Mouse (Mus musculus) olfactory bulb, adult 2 months (tissue): ENCODE measurements at regions not wholly inside any gene's neighbourhood (a gene's known extent, or its start where the extent isn't known, plus 50 kb on each side); places are given as distances from the start of the nearest gene placed in this dataset.

Source experiments
- H3K27ac ChIP-seq: fragments of 200-500 bp; 2 replicates; pipeline ENCODE4 v1.5.1; 2012; ENCODE audit warnings: low read depth, low read length; ENCODE audit not compliant: insufficient read depth
- H3K4me1 ChIP-seq: fragments of 200-500 bp; 2 replicates; pipeline ENCODE4 v1.6.1; 2012; ENCODE audit warnings: low read length; ENCODE audit not compliant: control insufficient read depth, insufficient read depth
- H3K4me3 ChIP-seq: fragments of 200-500 bp; 2 replicates; pipeline ENCODE4 v1.5.1; 2012; ENCODE audit warnings: mild to moderate bottlenecking, low read depth, low read length, moderate library complexity; ENCODE audit not compliant: insufficient read depth
- CTCF ChIP-seq: fragments of 200-500 bp; IDR thresholded peaks from 2 replicates; pipeline ENCODE4 v1.5.1; 2012; ENCODE audit warnings: low read depth, mild to moderate bottlenecking, low read length, moderate library complexity; ENCODE audit not compliant: insufficient read depth
- POLR2A ChIP-seq: fragments of 200-500 bp; IDR thresholded peaks from 2 replicates; pipeline ENCODE4 v1.6.1; 2012; ENCODE audit warnings: mild to moderate bottlenecking, low read depth, low read length, moderate library complexity; ENCODE audit not compliant: insufficient read depth
- WGBS: fragments of 180-500 bp; shearing (Covaris S2); methylation state at CpG from one replicate; pipeline ENCODE4 v1.1.7; 2018; 5-methylcytosine and 5-hydroxymethylcytosine counted together

DNA sequence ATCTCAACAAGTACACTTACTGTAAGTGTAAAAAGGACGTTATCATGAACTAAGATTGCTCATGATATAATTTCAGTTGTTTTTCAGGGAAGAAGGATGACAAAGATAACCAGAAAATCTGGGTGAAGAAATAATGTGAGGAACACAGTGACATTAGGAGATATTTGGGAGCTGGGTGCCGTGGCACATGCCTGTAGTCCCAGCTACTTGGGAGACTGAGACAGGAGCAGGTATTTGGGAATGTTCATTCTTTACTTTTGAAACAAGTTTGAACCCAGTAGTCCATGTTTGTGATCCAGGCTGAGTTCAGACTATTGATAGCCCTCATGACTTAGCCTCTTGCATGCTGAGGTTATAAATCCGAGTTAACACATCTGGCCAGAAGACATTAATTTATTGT, 528.2 kb upstream of the Intu start:
- 91% methylated on average over 3 of the region's 3 CpGs for WGBS
- TF ChIP-seq CTCF (no peak), POLR2A (no peak)
- Histone ChIP-seq H3K27ac (no peak overlapping the region), H3K4me1 (no peaks in the 10 kb centered on the region), H3K4me3 (no peak overlapping the region)

DNA sequence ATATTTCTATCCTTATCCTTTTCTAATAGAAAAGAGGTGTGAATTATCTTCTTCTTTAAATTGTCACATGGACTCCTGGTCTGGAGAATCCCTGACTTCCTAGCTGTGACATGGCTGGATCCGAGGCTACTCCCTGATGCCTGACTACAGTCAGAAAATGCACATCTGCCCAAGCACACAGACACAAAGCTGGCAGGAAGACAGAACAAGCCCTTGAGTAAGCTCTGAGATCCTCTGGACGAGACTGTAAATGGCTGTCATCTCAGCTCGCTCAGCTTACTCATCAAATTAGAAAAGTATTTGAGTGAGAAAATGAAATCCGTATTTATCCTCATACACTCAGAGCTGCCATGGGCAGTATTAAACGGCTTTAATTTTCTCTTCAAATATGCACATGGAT, 521.0 kb upstream of the Intu start:
- H3K4me3 ChIP-seq: no peak overlapping the region
- 82% methylated on average over 5 of the region's 5 CpGs for WGBS
- TF ChIP-seq POLR2A (no peak), CTCF (no peak)
- no peaks in the 10 kb centered on the region for H3K4me1 ChIP-seq
- no peak overlapping the region for H3K27ac ChIP-seq

DNA sequence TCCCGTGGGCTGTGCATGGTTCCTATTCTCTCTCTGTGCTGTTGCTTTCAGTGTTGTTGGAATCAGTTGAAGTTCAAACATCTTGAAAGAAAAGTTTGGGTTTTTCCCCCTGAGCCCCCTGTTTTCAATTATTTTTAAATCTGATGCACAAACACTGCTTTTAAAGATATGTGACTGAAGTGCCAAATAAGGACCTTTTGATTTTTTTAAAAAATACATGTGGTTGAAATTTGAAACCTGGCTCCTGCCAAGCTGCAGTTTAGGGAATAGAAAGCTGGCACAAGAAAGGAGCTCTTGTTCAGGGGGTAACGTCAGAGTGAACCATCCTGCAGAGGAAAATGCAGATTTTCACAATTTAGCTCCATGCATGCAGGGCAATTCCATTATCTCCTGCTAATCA, 509.4 kb upstream of the Intu start:
- Histone ChIP-seq H3K4me3 (no peak overlapping the region), H3K4me1 (no peaks in the 10 kb centered on the region), H3K27ac (no peak overlapping the region)
- TF ChIP-seq POLR2A (no peak), CTCF (no peak)
- 29% methylated on average over 2 of the region's 2 CpGs for WGBS

DNA sequence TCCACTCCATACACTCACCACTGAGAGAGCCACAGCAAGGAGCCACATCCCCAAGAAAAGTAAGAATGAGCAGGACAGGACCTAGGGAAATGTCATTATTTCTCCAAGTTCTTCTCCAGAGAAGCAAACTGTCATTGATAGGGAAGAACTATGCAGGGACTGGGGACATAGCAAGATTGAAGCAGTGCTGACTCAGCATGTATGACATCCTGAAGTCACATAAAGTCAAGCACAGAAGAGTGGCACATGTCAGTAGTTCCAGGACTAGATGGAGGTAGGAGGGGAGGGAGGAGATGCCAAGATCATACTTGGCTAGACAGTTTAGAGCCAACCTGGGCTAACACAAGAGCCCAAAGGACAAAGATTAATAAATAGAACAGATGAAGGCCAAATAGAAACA, 503.4 kb upstream of the Intu start:
- Histone ChIP-seq H3K27ac (no peak overlapping the region), H3K4me3 (no peak overlapping the region), H3K4me1 (no peaks in the 10 kb centered on the region)
- TF ChIP-seq POLR2A: no peak
- no peak for TF ChIP-seq CTCF

DNA sequence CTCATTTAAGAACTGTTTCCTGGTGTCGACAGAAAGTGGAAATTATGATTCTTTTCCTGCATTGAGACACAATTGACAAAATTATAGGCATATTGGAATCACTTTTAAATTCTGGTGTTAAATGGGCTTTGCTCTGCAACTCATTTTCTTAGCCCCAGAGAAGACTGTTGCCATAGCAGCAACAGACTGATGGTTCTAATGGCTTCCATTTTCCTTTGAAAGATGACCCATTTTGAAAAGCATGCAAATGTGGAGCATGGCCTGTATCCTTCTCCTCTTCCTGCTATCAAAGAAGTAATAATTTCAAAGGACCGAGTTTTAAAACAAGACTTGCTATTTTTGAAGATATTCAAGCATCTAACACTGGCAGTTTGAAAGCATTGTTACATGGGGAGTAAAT, 494.9 kb upstream of the Intu start:
- Histone ChIP-seq H3K4me3 (no peak overlapping the region), H3K27ac (no peak overlapping the region), H3K4me1 (no peaks in the 10 kb centered on the region)
- TF ChIP-seq CTCF (no peak), POLR2A (no peak)
- WGBS: 70% methylated on average over 2 of the region's 2 CpGs

DNA sequence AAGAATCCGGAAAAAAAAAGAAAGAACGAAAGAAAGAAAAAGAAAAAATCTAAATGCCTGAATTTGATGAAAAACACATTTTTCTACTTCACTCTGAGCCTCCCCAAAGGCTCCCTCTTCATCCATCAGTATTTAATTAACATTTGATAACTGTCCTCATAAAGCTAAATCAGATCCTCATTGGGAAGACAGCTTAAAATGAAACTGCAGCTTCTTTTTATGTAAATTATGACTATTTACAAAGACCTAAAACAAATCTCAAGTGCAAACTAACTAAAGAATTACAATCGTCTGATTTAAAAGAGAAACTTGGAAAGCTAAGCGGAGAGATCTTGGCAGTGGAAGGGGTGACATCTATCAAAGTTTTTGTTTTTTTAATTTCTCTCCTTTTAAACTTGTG, 481.4 kb upstream of the Intu start:
- Histone ChIP-seq H3K27ac (no peak overlapping the region), H3K4me3 (no peak overlapping the region), H3K4me1 (no peaks in the 10 kb centered on the region)
- TF ChIP-seq POLR2A (no peak), CTCF (no peak)
- 51% methylated on average over 4 of the region's 4 CpGs for WGBS

DNA sequence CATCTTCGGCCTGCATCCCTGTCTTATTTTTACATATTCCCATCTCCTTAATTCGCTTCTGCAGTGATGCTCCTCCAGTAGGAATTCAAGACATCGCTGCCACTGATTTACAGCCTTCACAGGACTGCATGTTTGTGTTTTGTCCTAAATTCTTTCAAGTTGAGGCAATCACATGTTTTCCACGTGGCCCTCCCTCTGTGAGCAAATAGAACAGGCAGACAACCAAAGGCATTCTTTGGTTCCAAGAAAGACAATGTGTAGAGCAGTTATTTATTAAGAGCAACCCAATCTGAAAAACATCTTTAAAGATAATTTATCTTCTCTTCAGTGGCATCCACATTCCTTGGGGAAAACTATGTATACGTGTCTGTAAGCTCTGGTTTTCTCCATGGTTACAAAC, 472.8 kb upstream of the Intu start:
- no peaks in the 10 kb centered on the region for H3K4me1 ChIP-seq
- no peak overlapping the region for H3K4me3 ChIP-seq
- 76% methylated on average over 5 of the region's 5 CpGs for WGBS
- H3K27ac ChIP-seq: no peak overlapping the region
- TF ChIP-seq CTCF (no peak), POLR2A (no peak)

DNA sequence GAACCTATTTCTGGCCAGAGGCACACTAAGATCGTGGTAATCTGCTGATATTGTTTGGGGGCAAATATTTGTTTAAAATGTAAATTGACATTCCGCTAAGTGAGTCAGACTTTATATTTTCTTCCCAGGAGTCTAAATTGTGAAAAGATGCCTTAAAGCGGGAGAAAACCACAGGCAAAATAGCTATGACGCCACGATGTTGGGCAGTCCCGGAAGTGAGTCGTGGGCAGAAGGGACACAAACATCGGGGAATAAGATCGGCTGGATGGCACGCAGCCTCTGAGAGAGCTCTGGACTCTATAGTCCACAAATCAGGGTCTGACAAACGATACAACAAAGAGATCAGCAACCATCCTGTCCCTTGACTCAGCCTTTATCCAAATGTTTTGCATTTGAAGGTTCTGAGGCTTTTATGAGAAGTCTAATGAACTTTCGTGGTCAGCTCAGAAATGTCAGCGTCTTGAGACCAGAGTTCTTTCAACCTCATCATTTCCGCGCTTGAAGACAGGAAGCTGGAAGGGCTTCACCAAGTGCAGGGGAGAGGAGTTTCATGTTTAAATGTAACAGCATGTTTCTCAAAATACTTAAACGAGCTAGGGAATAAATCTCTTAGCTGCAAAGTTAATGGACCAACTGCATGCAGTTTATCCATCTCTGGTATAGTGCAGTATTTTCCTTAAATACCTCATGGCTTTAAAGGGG, 472.2 kb upstream of the Intu start:
- WGBS: 71% methylated on average over 16 of the region's 16 CpGs
- TF ChIP-seq CTCF (no peak), POLR2A (no peak)
- no peak overlapping the region for H3K27ac ChIP-seq
- no peak overlapping the region for H3K4me3 ChIP-seq
- no peaks in the 10 kb centered on the region for H3K4me1 ChIP-seq

DNA sequence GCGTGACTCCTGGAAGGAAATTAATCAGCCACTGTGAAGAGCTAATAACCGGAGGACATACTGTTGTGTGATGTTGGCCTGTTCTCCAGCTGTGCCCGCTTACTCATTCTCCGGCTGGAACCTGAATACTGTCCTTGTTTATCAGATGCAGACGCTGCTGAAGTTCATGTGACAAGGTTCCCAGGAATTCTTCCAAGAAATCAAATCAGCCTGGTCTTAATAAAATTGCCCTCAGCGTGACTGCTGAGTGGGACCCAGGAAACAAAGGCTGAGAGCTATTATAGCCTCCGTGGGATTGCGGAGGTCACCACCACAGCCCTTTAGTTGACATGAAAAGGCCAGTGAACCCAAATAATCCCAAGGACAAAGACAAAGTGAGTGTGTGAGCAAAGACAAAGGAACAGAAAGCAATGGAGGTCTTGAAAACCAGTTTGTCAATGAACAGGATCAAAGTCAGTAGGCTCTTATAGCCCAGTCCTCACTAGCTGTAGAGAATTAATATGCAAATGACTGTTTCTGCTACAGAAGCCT, 460.9 kb upstream of the Intu start:
- Histone ChIP-seq H3K4me1 (no peaks in the 10 kb centered on the region), H3K4me3 (no peak overlapping the region), H3K27ac (no peak overlapping the region)
- WGBS: 44% methylated on average over 8 of the region's 8 CpGs
- TF ChIP-seq CTCF (no peak), POLR2A (no peak)

DNA sequence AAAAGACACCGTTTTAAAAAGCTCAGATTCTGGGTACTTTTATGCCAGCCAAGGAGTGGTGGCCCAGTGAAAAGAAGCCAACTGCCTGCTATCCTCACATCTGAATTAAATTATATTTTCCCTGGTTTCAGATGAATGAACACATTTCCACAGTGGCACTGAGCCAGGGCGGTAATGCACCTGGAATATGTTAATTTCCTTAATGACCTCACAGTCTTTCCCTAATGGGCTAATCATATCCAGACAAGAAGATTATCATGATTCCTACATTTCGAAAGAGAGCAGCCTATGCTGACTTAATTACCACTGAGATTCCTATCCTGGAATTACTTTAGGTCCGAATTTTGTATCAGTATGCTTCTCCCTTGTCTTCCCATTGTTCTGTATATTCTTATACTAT, 454.3 kb upstream of the Intu start:
- Histone ChIP-seq H3K4me3 (no peak overlapping the region), H3K4me1 (no peaks in the 10 kb centered on the region), H3K27ac (no peak overlapping the region)
- 56% methylated on average over 4 of the region's 4 CpGs for WGBS
- TF ChIP-seq CTCF (no peak), POLR2A (no peak)
